Mouse (Mus musculus): ENCODE data around the gene Gm20388.

DNA sequence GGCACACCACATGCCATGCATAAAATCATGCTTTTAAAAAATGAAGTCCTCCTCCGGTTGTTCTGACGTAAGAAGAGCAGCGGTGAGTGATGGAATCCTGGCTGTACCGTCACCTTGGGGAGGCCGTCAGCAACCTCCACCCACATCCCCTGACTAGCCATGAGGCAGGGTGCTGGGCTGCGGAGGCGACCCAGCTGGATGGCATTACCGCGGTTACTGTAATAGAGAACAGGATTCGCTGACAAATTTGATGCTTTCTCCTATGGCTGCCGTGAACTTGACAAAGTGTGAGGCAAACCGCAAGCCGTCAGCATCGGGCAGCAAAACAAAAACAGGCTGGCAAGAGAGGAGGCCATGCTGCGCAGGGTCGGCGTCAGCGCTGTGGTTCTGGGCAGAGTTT is 1317.1 kb downstream of the Gm20388 start:
- TF ChIP-seq CTCF (IDR thresholded peaks at IDR 0.05; ENCODE audit: low read depth) (no peak), EP300 (optimal IDR thresholded peaks at IDR 0.05) (no peak)
